ENCODE assay signal across 10 mouse cellular contexts in the genomic region with DNA sequence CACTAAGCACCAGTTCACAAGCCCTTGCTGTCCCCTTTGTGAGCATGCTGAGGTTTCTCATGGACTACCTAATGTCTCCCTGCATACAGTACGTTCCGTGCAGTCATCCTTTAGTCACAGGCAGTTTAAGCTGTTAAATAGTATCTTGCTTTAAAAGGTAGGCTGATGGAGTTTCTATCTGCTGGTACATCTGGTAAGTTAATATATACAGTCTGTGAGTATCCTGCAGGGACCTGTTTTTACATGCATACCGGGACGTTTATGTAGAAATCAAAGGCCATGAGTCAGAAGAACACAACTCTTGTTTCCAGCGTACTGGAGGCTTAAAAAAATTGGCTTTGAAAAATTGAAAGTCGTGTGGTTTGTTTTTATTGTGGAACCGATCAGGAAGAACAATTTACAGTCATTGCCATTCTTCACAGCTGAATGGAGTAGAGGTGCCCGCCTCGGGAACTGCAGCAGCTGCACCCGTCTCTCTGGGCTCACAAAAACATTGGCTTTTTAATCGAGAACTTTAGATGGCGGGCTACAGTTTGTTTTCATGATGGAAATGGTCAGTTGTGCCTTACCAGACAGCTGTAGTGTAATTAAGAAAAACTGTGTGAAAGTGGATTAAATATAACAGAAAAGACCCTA.
DNase-seq lines count a peak whose midpoint lies in the region; ATAC-seq and TF ChIP-seq lines count a peak whose summit lies in the region.
"Had no signal": no experiment of that assay in that cellular context is flagged by ENCODE, and none has a peak within 500 bp of the region (broad histone marks: within the 10 kb centered on the region; RNA-seq: fewer than 3 reads in every experiment).

No protein-coding gene starts in this region.

- TF ChIP-seq POLR2A in thymus, adult 2 months (IDR thresholded peaks at IDR 0.05; ENCODE audit: control insufficient read depth, extremely low read depth, insufficient read depth, low read length, poor library complexity) = no peak

- no peak overlapping the region for H3K9ac ChIP-seq in limb, embryonic 12.5 days (replicated peaks)
- H3K9ac ChIP-seq: heart, embryonic 13.5 days had no signal

- H3K27ac ChIP-seq in thymus, adult 2 months (ENCODE audit: control insufficient read depth, insufficient read depth, low read length) = peak overlapping the region; percentile 75; the same call in 1 of the 2 replicates
- peak overlapping the region; percentile 86 for H3K27ac ChIP-seq in limb, embryonic 12.5 days
- H3K27ac ChIP-seq: heart, embryonic 13.5 days had no signal

- peaks cover 27% of the 10 kb centered on the region for H3K4me1 ChIP-seq in thymus, adult 2 months (replicated peaks; ENCODE audit: control insufficient read depth, insufficient read depth, low read length)
- peaks cover 54% of the 10 kb centered on the region for H3K4me1 ChIP-seq in limb, embryonic 12.5 days (replicated peaks)
- H3K4me1 ChIP-seq: heart, embryonic 13.5 days had no signal

- no peaks in the 10 kb centered on the region for H3K36me3 ChIP-seq in thymus, adult 2 months (ENCODE audit: control insufficient read depth, insufficient read depth, low read length)
- no peaks in the 10 kb centered on the region for H3K36me3 ChIP-seq in limb, embryonic 12.5 days
- H3K36me3 ChIP-seq: heart, embryonic 13.5 days had no signal

- 71% methylated on average over 12 of the region's 12 CpGs for WGBS in thymus, adult 2 months
- 20% methylated on average over 12 of the region's 12 CpGs for WGBS in limb, embryonic 12.5 days

- ATAC-seq in limb, embryonic 12.5 days (ENCODE audit: insufficient number of reproducible peaks, insufficient read depth, low FRiP score, low TSS enrichment, low read depth) = peak; percentile 83
- ATAC-seq in inflammation-experienced regulatory T-cells, adult 6 months = no peak

- H3K4me3 ChIP-seq in thymus, adult 2 months (ENCODE audit: control insufficient read depth, insufficient read depth, low read length) = no peak overlapping the region
- no peak overlapping the region for H3K4me3 ChIP-seq in limb, embryonic 12.5 days (replicated peaks)
- H3K4me3 ChIP-seq: heart, embryonic 13.5 days had no signal

- peak; percentile 16 for DNase-seq in embryo, embryonic 11.5 days (ENCODE audit: low read depth, low spot score)
- no peak for DNase-seq in embryo, embryonic 10 days (ENCODE audit: low spot score)
- DNase-seq in thymus, adult 2 months = no peak
- DNase-seq in thymus, adult 18-20 months = no peak
- no peak for DNase-seq in right cerebral cortex, adult 18-20 months
- DNase-seq in spleen, postnatal 36 days (ENCODE audit: low spot score in 2 of 2) = no peak
- DNase-seq: lung, adult 2 months had no signal

- no peak for TF ChIP-seq CTCF in thymus, adult 2 months (IDR thresholded peaks at IDR 0.05; ENCODE audit: borderline replicate concordance, control insufficient read depth, extremely low read depth, insufficient read depth, low read length, poor library complexity)

- no peaks in the 10 kb centered on the region for H3K9me3 ChIP-seq in limb, embryonic 12.5 days
- H3K9me3 ChIP-seq: heart, embryonic 13.5 days had no signal

- peak overlapping the region; percentile 30; the same call in 1 of the 2 replicates for H3K4me2 ChIP-seq in limb, embryonic 12.5 days
- H3K4me2 ChIP-seq: heart, embryonic 13.5 days had no signal

- H3K27me3 ChIP-seq in thymus, adult 2 months (ENCODE audit: control insufficient read depth, insufficient read depth, low read length) = no peaks in the 10 kb centered on the region
- H3K27me3 ChIP-seq in limb, embryonic 12.5 days = no peaks in the 10 kb centered on the region
- H3K27me3 ChIP-seq: heart, embryonic 13.5 days had no signal
